Mouse (Mus musculus) large intestine, adult 2 months (tissue): ENCODE measurements around the gene Slc7a5. TPM values are rescaled to one million over a fixed set of nuclear protein-coding genes. Genes with fewer than 3 reads are reported as not detected.

Experiments used
- DNase-seq: peaks from one replicate; pipeline ENCODE4 v3.0.0-alpha.2; 2012; ENCODE audit warnings: low read depth, low spot score
- WGBS: fragments of 180-500 bp; shearing (Covaris S2); methylation state at CpG from one replicate; pipeline ENCODE4 v1.1.7; 2018; 5-methylcytosine and 5-hydroxymethylcytosine counted together
- polyA plus RNA-seq: library from polyadenylated mRNA; depleted of rRNA; stranded (reverse); fragments of >200 nt; gene quantifications from 2 replicates; pipeline ENCODE4 v1.2.3, GENCODE M21; 2012

The Slc7a5 gene
- polyA plus RNA-seq, 1 experiment: 19.3 TPM

- 76% methylated on average over 15 of the region's 15 CpGs for WGBS
- no peak for DNase-seq
Observed at GRCm38 (mm10) chr8:121889810-121890785, 17.4 kb downstream of the Slc7a5 start.

- WGBS: 88% methylated on average over 1 of the region's 1 CpGs
- DNase-seq: no peak
Observed at GRCm38 (mm10) chr8:121889317-121889716, 18.2 kb downstream of the Slc7a5 start.

- DNase-seq: no peak
- 67% methylated on average over 1 of the region's 1 CpGs for WGBS
Observed at GRCm38 (mm10) chr8:121887547-121887946, 19.9 kb downstream of the Slc7a5 start.

GRCm38 (mm10) chr8:121885433-121885832, 22.1 kb downstream of the Slc7a5 start:
- no peak for DNase-seq
- WGBS: 75% methylated on average over 6 of the region's 6 CpGs

- 97% methylated on average over 9 of the region's 9 CpGs for WGBS
- DNase-seq: no peak
Observed at GRCm38 (mm10) chr8:121885001-121885400, 22.5 kb downstream of the Slc7a5 start.

- 89% methylated on average over 3 of the region's 3 CpGs for WGBS
Observed at GRCm38 (mm10) chr8:121884181-121884580, 23.3 kb downstream of the Slc7a5 start.

GRCm38 (mm10) chr8:121881921-121882320, 25.6 kb downstream of the Slc7a5 start:
- WGBS: 83% methylated on average over 5 of the region's 5 CpGs
- DNase-seq: no peak

More at GRCm38 (mm10) chr8:121884181-121884580, 23.3 kb downstream of the Slc7a5 start:
- no peak for DNase-seq

GRCm38 (mm10) chr8:121880818-121881217, 26.7 kb downstream of the Slc7a5 start:
- WGBS: 88% methylated on average over 1 of the region's 1 CpGs
- no peak for DNase-seq

GRCm38 (mm10) chr8:121879712-121880111, 27.8 kb downstream of the Slc7a5 start:
- no peak for DNase-seq
- WGBS: 92% methylated on average over 3 of the region's 3 CpGs

- DNase-seq: no peak
- WGBS: 64% methylated on average over 7 of the region's 7 CpGs
Observed at GRCm38 (mm10) chr8:121877828-121878480, 29.5 kb downstream of the Slc7a5 start.

- no peak for DNase-seq
- 30% methylated on average over 5 of the region's 5 CpGs for WGBS
Observed at GRCm38 (mm10) chr8:121877212-121877611, 30.3 kb downstream of the Slc7a5 start.

GRCm38 (mm10) chr8:121875517-121875916, 32.0 kb downstream of the Slc7a5 start:
- 79% methylated on average over 9 of the region's 9 CpGs for WGBS
- no peak for DNase-seq

GRCm38 (mm10) chr8:121875045-121875444, 32.4 kb downstream of the Slc7a5 start:
- DNase-seq: no peak
- 66% methylated on average over 3 of the region's 3 CpGs for WGBS

- no peak for DNase-seq
- 42% methylated on average over 9 of the region's 9 CpGs for WGBS
Observed at GRCm38 (mm10) chr8:121874031-121874430, 33.5 kb downstream of the Slc7a5 start.

GRCm38 (mm10) chr8:121871833-121872440, 35.6 kb downstream of the Slc7a5 start:
- 12% methylated on average over 10 of the region's 10 CpGs for WGBS
- DNase-seq: no peak

GRCm38 (mm10) chr8:121870190-121870589, 37.3 kb downstream of the Slc7a5 start:
- WGBS: 90% methylated on average over 2 of the region's 2 CpGs
- no peak for DNase-seq

- WGBS: 80% methylated on average over 7 of the region's 7 CpGs
- DNase-seq: no peak
Observed at GRCm38 (mm10) chr8:121868896-121869295, 38.6 kb downstream of the Slc7a5 start.

- WGBS: 91% methylated on average over 5 of the region's 5 CpGs
- no peak for DNase-seq
Observed at GRCm38 (mm10) chr8:121868196-121868595, 39.3 kb downstream of the Slc7a5 start.

GRCm38 (mm10) chr8:121865356-121865755, 42.1 kb downstream of the Slc7a5 start:
- peak; percentile 27 for DNase-seq
- 36% methylated on average over 8 of the region's 8 CpGs for WGBS
